Mouse (Mus musculus): Measurements from ENCODE around the gene Rpl10-ps3. TPM values are rescaled to one million over a fixed set of nuclear protein-coding genes. Genes with fewer than 3 reads are reported as not detected.

The Rpl10-ps3 gene
- total and polyA plus RNA-seq, 2 experiments from 2014 or later: 95.2 to 154 TPM

DNA sequence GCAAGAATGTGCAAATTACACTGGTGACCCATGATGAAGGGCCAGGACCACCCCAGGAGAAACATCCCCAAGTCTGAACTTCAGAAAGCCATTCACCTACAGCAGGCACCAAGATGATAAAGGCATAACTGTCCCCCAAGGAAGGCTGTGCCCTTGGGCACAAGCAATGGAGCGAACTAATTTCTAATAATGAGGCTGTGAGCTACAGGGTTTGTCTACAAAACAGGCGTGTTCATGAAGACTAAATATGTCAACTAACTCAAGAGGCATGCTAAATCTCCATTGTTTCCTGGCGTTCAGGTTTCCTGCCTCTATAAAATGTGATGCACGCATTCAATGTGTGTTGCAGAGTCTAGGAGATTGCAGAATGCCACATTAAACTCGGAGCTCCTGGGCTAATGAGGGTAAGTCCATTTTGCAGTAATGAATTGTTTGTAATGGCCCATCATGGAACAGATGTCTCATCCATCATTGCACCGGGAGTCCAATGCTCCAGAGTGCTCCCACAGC, 33.7 kb downstream of the Rpl10-ps3 start:
- H3K27ac ChIP-seq (ENCODE audit: low read depth, low read length): no peak overlapping the region
- H3K27me3 ChIP-seq (ENCODE audit: insufficient read depth, low read length): no peaks in the 10 kb centered on the region
- no peaks in the 10 kb centered on the region for H3K36me3 ChIP-seq (ENCODE audit: insufficient read depth)
- WGBS: 42% methylated on average over 6 of the region's 6 CpGs
- DNase-seq: no peak
- H3K4me3 ChIP-seq (ENCODE audit: low read depth, low read length): no peak overlapping the region
- TF ChIP-seq CTCF (IDR thresholded peaks at IDR 0.05; ENCODE audit: low read depth): no peak
- H3K4me2 ChIP-seq (ENCODE audit: low read depth): no peak overlapping the region
- H3K4me1 ChIP-seq (ENCODE audit: insufficient read depth): peaks cover 5% of the 10 kb centered on the region
- H3K9ac ChIP-seq: no peak overlapping the region
- no peaks in the 10 kb centered on the region for H3K9me3 ChIP-seq (ENCODE audit: low read length)
- no peak for ATAC-seq

- DNase-seq (peak; percentile 77), ATAC-seq (peak; percentile 93)
- Histone ChIP-seq H3K4me1 (ENCODE audit: insufficient read depth) (peaks cover 30% of the 10 kb centered on the region), H3K27me3 (ENCODE audit: insufficient read depth, low read length) (no peaks in the 10 kb centered on the region), H3K9ac (no peak overlapping the region), H3K27ac (ENCODE audit: low read depth, low read length) (peak overlapping the region; percentile 62), H3K9me3 (ENCODE audit: low read length) (no peaks in the 10 kb centered on the region), H3K4me2 (ENCODE audit: low read depth) (no peak overlapping the region), H3K4me3 (ENCODE audit: low read depth, low read length) (no peak overlapping the region), H3K36me3 (ENCODE audit: insufficient read depth) (no peaks in the 10 kb centered on the region)
- 38% methylated on average over 10 of the region's 10 CpGs for WGBS
- no peak for TF ChIP-seq CTCF (IDR thresholded peaks at IDR 0.05; ENCODE audit: low read depth)
Measured at GRCm38 (mm10) chr9:50305666-50306402, 38.9 kb downstream of the Rpl10-ps3 start.

DNA sequence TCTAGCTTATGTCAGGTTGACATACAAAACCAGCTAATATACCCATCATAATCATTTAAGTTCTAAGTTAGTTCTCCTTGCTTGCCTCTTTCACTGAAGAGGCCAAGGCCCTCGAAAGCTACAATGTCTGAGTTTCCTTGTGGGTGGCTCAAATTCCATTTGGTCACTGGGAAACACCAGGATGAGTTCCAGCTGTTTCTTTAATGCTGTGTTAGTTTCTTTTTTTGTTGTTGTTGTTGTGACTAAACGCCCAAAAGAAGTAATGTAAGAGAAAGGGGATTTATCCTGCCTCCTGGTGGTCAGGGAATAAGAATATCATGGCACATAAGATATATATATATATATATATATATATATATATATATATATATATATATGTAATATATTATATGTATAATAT, 39.7 kb downstream of the Rpl10-ps3 start:
- Histone ChIP-seq H3K27ac (ENCODE audit: low read depth, low read length) (no peak overlapping the region), H3K27me3 (ENCODE audit: insufficient read depth, low read length) (no peaks in the 10 kb centered on the region), H3K9me3 (ENCODE audit: low read length) (no peaks in the 10 kb centered on the region), H3K4me1 (ENCODE audit: insufficient read depth) (peaks cover 30% of the 10 kb centered on the region), H3K36me3 (ENCODE audit: insufficient read depth) (no peaks in the 10 kb centered on the region), H3K4me2 (ENCODE audit: low read depth) (no peak overlapping the region), H3K4me3 (ENCODE audit: low read depth, low read length) (no peak overlapping the region), H3K9ac (no peak overlapping the region)
- TF ChIP-seq CTCF (IDR thresholded peaks at IDR 0.05; ENCODE audit: low read depth): no peak
- WGBS: 76% methylated on average over 2 of the region's 2 CpGs
- DNase-seq (no peak), ATAC-seq (no peak)

GRCm38 (mm10) chr9:50304004-50304403, 40.8 kb downstream of the Rpl10-ps3 start:
- Histone ChIP-seq H3K27ac (ENCODE audit: low read depth, low read length) (no peak overlapping the region), H3K27me3 (ENCODE audit: insufficient read depth, low read length) (no peaks in the 10 kb centered on the region), H3K9me3 (ENCODE audit: low read length) (no peaks in the 10 kb centered on the region), H3K4me2 (ENCODE audit: low read depth) (no peak overlapping the region), H3K36me3 (ENCODE audit: insufficient read depth) (no peaks in the 10 kb centered on the region), H3K9ac (no peak overlapping the region), H3K4me3 (ENCODE audit: low read depth, low read length) (no peak overlapping the region), H3K4me1 (ENCODE audit: insufficient read depth) (peaks cover 30% of the 10 kb centered on the region)
- ATAC-seq: no peak
- DNase-seq: no peak
- no peak for TF ChIP-seq CTCF (IDR thresholded peaks at IDR 0.05; ENCODE audit: low read depth)
- WGBS: 58% methylated on average over 4 of the region's 4 CpGs

GRCm38 (mm10) chr9:50301722-50302121, 43.0 kb downstream of the Rpl10-ps3 start:
- DNase-seq (peak; percentile 84), ATAC-seq (peak; percentile 86)
- no peak overlapping the region for H3K4me2 ChIP-seq (ENCODE audit: low read depth)
- no peaks in the 10 kb centered on the region for H3K27me3 ChIP-seq (ENCODE audit: insufficient read depth, low read length)
- no peaks in the 10 kb centered on the region for H3K9me3 ChIP-seq (ENCODE audit: low read length)
- H3K4me1 ChIP-seq (ENCODE audit: insufficient read depth): peaks cover 30% of the 10 kb centered on the region
- H3K27ac ChIP-seq (ENCODE audit: low read depth, low read length): peak overlapping the region; percentile 73
- no peak overlapping the region for H3K4me3 ChIP-seq (ENCODE audit: low read depth, low read length)
- no peaks in the 10 kb centered on the region for H3K36me3 ChIP-seq (ENCODE audit: insufficient read depth)
- no peak overlapping the region for H3K9ac ChIP-seq
- TF ChIP-seq CTCF (IDR thresholded peaks at IDR 0.05; ENCODE audit: low read depth): no peak

DNA sequence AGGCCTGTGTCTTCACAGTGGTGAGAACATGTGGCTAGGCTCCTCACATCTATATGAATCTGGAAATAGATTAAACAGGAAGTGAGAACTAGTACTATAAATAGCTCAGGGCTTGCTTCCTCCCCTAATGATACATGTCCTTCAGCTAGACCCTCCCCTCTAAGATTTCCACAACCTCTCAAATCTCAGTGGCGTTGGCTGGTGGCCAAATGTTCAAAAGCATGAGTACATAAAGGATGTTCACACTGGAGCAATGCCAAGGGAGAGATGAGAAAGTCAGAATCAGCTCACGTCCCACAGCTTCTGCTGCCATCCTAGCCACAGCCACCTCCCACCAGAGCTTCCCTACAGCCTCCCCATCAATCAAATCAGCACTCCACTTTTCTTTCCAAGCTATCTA, 46.4 kb downstream of the Rpl10-ps3 start:
- no peak for TF ChIP-seq CTCF (IDR thresholded peaks at IDR 0.05; ENCODE audit: low read depth)
- 57% methylated on average over 2 of the region's 2 CpGs for WGBS
- ATAC-seq: no peak
- Histone ChIP-seq H3K36me3 (ENCODE audit: insufficient read depth) (no peaks in the 10 kb centered on the region), H3K27ac (ENCODE audit: low read depth, low read length) (no peak overlapping the region), H3K9me3 (ENCODE audit: low read length) (no peaks in the 10 kb centered on the region), H3K4me3 (ENCODE audit: low read depth, low read length) (no peak overlapping the region), H3K4me2 (ENCODE audit: low read depth) (no peak overlapping the region), H3K27me3 (ENCODE audit: insufficient read depth, low read length) (no peaks in the 10 kb centered on the region), H3K4me1 (ENCODE audit: insufficient read depth) (peaks cover 15% of the 10 kb centered on the region), H3K9ac (no peak overlapping the region)
- no peak for DNase-seq

Other genes with a start within 250 kb of the Rpl10-ps3 start
- not detected in 2 replicates for gene Plet1, start 149.6 kb upstream of the Rpl10-ps3 start, total RNA-seq (2014; rRNA removed)
- gene Plet1, start 149.6 kb upstream of the Rpl10-ps3 start, polyA plus RNA-seq (2015; fragmentation: Nextera tagmentation; extraction: Ambion mirVana): 0.11 and 0.34 TPM in 2 replicates
- 83.7 and 102 TPM in 2 replicates for gene Pts, start 183.8 kb upstream of the Rpl10-ps3 start, total RNA-seq (2014; rRNA removed)
- gene Pts, start 183.8 kb upstream of the Rpl10-ps3 start, polyA plus RNA-seq (2015; fragmentation: Nextera tagmentation; extraction: Ambion mirVana): 101 and 112 TPM in 2 replicates
- 17.4 and 22.9 TPM in 2 replicates for gene Il18, start 209.9 kb upstream of the Rpl10-ps3 start, total RNA-seq (2014; rRNA removed)
- gene Il18, start 209.9 kb upstream of the Rpl10-ps3 start, polyA plus RNA-seq (2015; fragmentation: Nextera tagmentation; extraction: Ambion mirVana): 28.3 and 34.3 TPM in 2 replicates
- gene Bco2, start 210.2 kb upstream of the Rpl10-ps3 start, total RNA-seq (2014; rRNA removed): 0.76 and 0.92 TPM in 2 replicates
- gene Bco2, start 210.2 kb upstream of the Rpl10-ps3 start, polyA plus RNA-seq (2015; fragmentation: Nextera tagmentation; extraction: Ambion mirVana): 0.65 and 0.80 TPM in 2 replicates
- gene Tex12, start 216.4 kb upstream of the Rpl10-ps3 start, total RNA-seq (2014; rRNA removed): not detected in 2 replicates
- gene Tex12, start 216.4 kb upstream of the Rpl10-ps3 start, polyA plus RNA-seq (2015; fragmentation: Nextera tagmentation; extraction: Ambion mirVana): 0.17 TPM in 1 of 2 replicates, not detected in the other